Mouse (Mus musculus): ENCODE results near the gene Gstm2.

DNA sequence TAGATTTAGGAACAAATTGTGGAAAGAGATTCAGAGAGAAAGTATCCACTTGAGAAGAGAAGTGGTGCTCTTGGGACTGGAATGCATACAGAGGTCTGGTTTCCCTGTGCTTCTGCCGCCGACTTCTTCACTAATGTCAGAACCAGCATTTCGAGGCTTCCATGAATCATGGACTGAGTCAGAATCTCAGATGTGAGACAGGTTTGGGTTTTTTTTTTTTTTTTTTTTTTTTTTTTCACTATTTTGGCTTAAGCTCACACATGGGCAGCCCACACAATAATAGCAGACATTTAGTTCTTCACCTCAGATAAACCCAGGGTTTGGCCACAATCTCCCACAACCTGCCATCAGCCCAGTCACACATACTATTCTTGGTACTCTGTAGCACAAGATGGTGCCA, 51.0 kb downstream of the Gstm2 start:
- no peak for TF ChIP-seq POLR2A (IDR thresholded peaks at IDR 0.05; ENCODE audit: low read depth, low read length)
- TF ChIP-seq CTCF (IDR thresholded peaks at IDR 0.05; ENCODE audit: borderline replicate concordance, insufficient read depth, low read length): no peak

Measured in embryonic fibroblast, embryonic 13.5 days (primary cell).